Mouse (Mus musculus) megakaryocyte, embryonic 14.5 days (primary cell): ENCODE data around the gene Aknad1. TPM values are rescaled to one million over a fixed set of nuclear protein-coding genes. Genes with fewer than 3 reads are reported as not detected.

ENCODE experiments used
- H3K27me3 ChIP-seq: replicated peaks from 2 replicates; pipeline ENCODE3; 2012; ENCODE audit warnings: inconsistent platforms
- H3K36me3 ChIP-seq: replicated peaks from 2 replicates; pipeline ENCODE3; 2012; ENCODE audit warnings: low read length, inconsistent platforms, mixed read lengths
- H3K4me1 ChIP-seq: 2 replicates; pipeline ENCODE4 v1.6.1; 2012; ENCODE audit warnings: inconsistent platforms
- H3K4me3 ChIP-seq: replicated peaks from 2 replicates; pipeline ENCODE3; 2012; ENCODE audit warnings: moderate library complexity, mild to moderate bottlenecking, inconsistent platforms
- H3K9me3 ChIP-seq: 2 replicates; pipeline ENCODE4 v1.6.1; 2012; ENCODE audit warnings: inconsistent platforms
- FLI1 ChIP-seq: IDR thresholded peaks from 2 replicates; pipeline ENCODE4 v1.6.1; 2012; ENCODE audit warnings: low read length, inconsistent platforms, mixed read lengths
- GATA1 ChIP-seq: IDR thresholded peaks from 3 replicates; pipeline ENCODE4 v1.6.1; 2012; ENCODE audit warnings: mixed read lengths, low read length, inconsistent platforms, borderline replicate concordance
- polyA plus RNA-seq: library from polyadenylated mRNA; stranded (reverse); fragments of >175 nt; gene quantifications from 2 replicates; pipeline ENCODE4 v1.2.3, GENCODE M21; 2012; ENCODE audit warnings: low replicate concordance; ENCODE audit not compliant: insufficient read depth

The Aknad1 gene
- polyA plus RNA-seq, 1 experiment: not detected

DNA sequence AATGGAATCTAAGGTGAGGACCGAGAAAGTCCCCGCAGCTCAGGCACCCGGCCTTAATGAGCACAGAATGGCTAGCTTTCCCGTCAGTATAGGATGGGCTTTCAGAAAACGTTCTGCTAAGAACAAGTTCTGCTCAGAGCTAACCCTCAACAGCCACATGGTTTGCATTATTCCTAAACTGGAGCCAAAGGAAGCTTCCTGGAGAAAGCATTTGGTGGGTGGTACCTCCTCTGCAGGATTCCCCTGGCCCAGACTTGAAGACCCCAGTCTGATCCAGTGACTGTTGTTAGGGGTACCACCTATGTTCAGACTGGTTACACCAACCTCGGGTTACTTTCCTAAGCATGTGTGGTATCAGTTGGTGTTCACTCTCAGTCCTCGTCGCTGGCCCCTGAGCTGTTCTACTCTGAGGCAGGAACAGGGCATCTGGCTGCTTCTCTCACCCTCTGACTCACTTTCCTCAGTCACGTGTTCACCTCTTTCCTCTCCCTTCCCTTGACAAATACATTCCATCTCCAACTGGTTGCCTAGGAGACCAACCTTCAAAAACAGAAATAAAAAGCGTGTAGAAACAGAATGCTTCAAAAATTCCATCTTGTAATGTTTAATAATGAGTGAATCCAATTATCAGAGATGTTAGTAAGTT lies 41.9 kb downstream of the Aknad1 start:
- Histone ChIP-seq H3K27me3 (peaks cover 33% of the 10 kb centered on the region), H3K36me3 (no peaks in the 10 kb centered on the region), H3K4me3 (no peak overlapping the region), H3K9me3 (peaks cover 29% of the 10 kb centered on the region), H3K4me1 (peaks cover 3% of the 10 kb centered on the region; the same call in 1 of the 2 replicates)
- TF ChIP-seq FLI1 (no peak), GATA1 (no peak)

DNA sequence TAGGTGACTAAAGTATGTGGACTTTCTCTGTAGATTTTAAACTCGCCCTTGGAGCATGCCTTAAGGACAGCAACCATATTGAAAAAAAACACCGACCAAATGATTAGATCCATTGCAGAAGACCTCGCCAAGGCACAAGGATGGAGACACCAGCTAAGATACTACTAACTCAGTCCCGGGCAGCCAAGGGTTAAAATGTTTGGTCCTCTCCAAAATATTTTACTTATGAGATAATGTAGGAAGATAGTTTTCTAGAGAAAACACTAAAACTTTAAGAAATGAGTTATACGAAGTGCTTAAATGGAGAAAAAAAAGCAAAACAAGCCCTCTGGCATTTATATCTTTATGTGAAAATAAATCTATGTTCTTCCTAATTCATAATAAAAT lies 42.4 kb downstream of the Aknad1 start:
- TF ChIP-seq FLI1 (no peak), GATA1 (no peak)
- H3K36me3 ChIP-seq: no peaks in the 10 kb centered on the region
- H3K4me1 ChIP-seq: peaks cover 4% of the 10 kb centered on the region; the same call in 1 of the 2 replicates
- peaks cover 31% of the 10 kb centered on the region for H3K27me3 ChIP-seq
- H3K4me3 ChIP-seq: no peak overlapping the region
- peaks cover 29% of the 10 kb centered on the region for H3K9me3 ChIP-seq

DNA sequence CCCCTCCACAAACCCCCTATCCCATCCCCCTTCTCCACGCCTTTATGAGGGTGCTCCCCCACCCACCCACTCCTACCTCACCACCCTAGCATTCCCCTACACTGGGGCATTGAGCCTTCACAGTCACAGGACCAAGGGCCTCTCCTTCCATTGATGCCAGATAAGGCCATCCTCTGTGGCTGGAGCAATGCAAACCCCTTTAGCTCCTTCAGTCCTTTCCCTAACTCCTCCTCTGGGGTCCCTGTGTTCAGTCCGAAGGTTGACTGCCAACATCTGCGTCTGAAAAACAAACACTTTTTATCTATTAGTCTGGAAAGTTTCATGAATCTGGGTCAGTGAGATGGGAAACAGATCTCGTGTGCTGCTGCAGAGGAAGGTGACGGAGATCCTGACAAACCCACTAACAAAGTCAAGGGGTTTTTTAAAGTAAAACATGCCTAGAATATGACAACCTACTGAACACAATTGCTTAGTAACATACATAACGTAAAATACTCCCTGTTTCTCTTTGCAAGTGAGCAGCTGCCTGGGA lies 43.0 kb downstream of the Aknad1 start:
- peaks cover 29% of the 10 kb centered on the region for H3K9me3 ChIP-seq
- H3K27me3 ChIP-seq: peaks cover 31% of the 10 kb centered on the region
- no peak for TF ChIP-seq FLI1
- no peak overlapping the region for H3K4me3 ChIP-seq
- peaks cover 4% of the 10 kb centered on the region; the same call in 1 of the 2 replicates for H3K4me1 ChIP-seq
- no peaks in the 10 kb centered on the region for H3K36me3 ChIP-seq

DNA sequence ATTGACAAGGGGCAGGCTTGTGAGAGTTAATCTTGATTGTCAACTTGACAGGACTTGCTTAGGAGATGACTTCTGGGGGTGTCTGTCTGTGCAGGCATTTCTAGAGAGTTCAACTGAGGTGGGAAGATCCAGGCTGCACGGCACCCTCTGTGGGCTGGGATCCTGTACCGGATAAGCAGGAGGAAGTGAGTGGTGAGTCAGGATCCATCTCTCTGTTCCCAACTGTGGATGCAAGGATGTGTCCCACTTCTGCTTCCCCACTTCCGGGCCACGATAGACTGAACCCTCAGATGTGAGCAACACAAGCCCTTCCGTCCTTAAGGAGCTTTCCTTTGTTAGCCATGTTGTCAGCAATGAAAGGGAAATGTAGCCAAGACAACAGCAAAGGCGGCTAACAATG lies 47.1 kb downstream of the Aknad1 start:
- peaks cover 19% of the 10 kb centered on the region for H3K4me1 ChIP-seq
- peaks cover 29% of the 10 kb centered on the region for H3K9me3 ChIP-seq
- peaks cover 2% of the 10 kb centered on the region for H3K27me3 ChIP-seq
- no peak for TF ChIP-seq GATA1
- TF ChIP-seq FLI1: no peak
- H3K4me3 ChIP-seq: no peak overlapping the region
- H3K36me3 ChIP-seq: peaks cover 22% of the 10 kb centered on the region

DNA sequence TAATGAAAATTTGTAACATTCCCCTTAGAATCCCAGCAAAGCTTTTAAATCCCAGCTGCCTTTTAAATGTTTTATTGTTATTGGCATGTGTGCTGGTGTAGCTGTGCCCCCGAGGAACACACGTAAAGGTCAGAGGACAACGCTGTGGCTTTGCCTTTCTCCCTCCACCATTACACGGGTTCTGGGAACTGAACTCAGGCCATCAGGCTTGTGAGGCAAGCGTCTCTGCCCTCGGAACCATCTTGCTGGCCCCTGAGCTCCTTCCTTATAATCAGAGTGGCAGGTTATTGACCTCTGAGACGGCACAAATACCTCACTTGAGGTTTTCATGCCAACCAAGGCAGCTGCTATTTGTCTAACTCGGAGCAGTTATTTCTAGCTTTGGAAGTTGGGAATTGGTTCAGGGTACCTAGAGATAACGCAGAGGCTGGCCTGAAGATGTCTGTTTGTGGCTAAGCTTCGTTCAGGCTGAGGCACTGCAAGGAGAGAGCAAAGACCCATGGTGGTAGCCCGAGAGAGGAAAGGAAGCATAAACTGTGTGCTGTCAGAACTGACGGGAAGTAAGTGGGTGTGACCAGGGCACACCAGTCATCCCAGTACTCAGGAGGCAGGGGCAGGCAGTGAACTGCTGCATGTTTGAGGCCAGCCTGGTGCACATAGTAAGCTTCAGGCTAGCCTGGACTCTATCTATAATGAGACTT lies 48.4 kb downstream of the Aknad1 start:
- TF ChIP-seq FLI1 (no peak), GATA1 (no peak)
- Histone ChIP-seq H3K27me3 (peaks cover 2% of the 10 kb centered on the region), H3K4me1 (peaks cover 19% of the 10 kb centered on the region), H3K9me3 (peaks cover 29% of the 10 kb centered on the region), H3K36me3 (peaks cover 35% of the 10 kb centered on the region), H3K4me3 (peak overlapping the region; percentile 39)

DNA sequence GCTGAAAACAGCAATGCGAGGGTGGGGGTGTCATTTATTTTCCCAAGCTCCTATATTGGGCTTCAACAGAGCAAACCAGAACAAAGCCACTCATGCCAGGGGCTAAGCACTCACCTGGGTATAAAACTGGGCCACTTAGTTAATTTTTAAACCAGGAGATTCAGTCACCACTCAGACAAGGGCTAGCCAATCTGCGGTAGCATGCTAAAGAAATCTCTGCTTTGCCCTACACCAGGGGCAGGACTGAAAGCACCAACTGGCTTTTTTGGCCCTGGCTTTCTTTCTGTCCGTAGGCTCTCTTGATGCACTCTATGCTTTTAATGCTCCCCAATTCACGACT lies 49.0 kb downstream of the Aknad1 start:
- Histone ChIP-seq H3K4me3 (no peak overlapping the region), H3K27me3 (peaks cover 2% of the 10 kb centered on the region), H3K4me1 (peaks cover 19% of the 10 kb centered on the region), H3K9me3 (peaks cover 27% of the 10 kb centered on the region), H3K36me3 (peaks cover 41% of the 10 kb centered on the region)
- TF ChIP-seq FLI1: no peak
- TF ChIP-seq GATA1: no peak

DNA sequence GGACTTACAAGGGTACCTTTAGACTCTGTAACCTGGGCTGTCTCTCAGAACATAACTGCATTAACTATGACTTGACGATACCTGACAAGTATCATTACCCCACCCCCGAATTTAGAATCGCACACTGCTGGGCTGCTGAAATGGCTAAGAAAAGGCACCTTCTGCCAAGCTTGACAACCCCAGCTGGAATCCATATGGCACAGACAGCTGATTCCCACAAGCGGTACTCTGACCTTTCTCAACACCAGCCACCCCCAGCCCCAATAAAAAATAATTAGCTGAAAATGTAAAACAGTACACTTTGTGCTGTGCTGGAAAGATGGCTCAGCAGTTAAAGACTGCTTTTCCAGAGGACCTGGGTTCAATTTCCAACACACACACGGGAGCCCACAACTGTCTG lies 49.8 kb downstream of the Aknad1 start:
- peaks cover 2% of the 10 kb centered on the region for H3K27me3 ChIP-seq
- no peak for TF ChIP-seq FLI1
- TF ChIP-seq GATA1: no peak
- H3K36me3 ChIP-seq: peaks cover 49% of the 10 kb centered on the region
- H3K9me3 ChIP-seq: peaks cover 18% of the 10 kb centered on the region
- H3K4me1 ChIP-seq: peaks cover 19% of the 10 kb centered on the region
- no peak overlapping the region for H3K4me3 ChIP-seq

DNA sequence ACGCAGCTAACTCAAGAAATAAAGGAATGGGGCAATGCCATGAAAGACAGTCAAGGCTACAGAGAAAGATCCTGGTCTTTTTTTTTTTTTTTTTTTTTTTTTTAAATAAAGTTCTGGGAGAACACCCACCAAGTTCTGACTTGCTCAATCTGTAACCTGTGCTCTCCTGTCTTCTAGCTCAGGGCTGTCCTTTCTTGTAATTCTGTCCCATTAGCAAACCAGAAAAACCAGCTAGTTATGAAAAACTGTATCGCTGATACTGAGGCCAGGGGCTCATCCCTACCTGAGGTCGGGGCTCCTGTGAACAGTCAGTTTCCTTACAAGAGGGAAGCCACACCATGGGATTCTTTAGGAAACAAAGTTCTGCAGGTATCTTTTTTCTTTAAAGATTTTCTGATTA lies 51.0 kb downstream of the Aknad1 start:
- peaks cover 2% of the 10 kb centered on the region for H3K27me3 ChIP-seq
- peaks cover 61% of the 10 kb centered on the region for H3K36me3 ChIP-seq
- H3K4me1 ChIP-seq: peaks cover 19% of the 10 kb centered on the region
- TF ChIP-seq FLI1 (no peak), GATA1 (no peak)
- H3K4me3 ChIP-seq: no peak overlapping the region
- H3K9me3 ChIP-seq: peaks cover 6% of the 10 kb centered on the region

DNA sequence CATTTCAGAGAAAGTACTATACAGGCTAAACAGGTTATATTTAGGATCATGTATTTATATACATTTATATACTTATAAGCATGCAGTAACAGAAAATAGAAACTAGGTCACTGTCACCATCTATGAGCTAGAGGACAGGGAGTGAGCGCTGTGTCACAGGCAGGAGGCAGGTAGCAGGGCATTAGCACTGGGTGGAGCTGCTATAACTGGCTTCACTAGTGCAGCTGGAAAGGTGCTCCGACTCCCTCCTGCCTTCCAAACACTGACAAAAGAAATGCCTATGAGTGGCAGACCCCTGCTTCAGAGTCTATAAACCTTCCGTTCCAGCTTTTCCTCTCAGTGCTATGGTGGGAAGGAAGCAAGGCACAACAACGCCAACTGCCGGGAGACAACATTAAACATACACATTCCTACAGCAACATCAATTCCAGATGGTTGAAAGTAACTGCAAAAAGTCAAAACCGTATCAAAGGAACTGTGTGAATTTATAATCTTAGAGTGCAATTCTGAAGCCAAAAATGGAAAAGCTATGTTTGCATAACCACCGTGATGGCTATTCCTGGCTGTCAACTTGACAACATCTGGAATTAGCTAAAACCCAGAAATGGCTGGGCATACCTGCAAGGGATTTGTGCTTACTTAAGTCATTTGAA lies 51.7 kb downstream of the Aknad1 start:
- TF ChIP-seq GATA1 (no peak), FLI1 (no peak)
- Histone ChIP-seq H3K4me3 (no peak overlapping the region), H3K36me3 (peaks cover 67% of the 10 kb centered on the region)

DNA sequence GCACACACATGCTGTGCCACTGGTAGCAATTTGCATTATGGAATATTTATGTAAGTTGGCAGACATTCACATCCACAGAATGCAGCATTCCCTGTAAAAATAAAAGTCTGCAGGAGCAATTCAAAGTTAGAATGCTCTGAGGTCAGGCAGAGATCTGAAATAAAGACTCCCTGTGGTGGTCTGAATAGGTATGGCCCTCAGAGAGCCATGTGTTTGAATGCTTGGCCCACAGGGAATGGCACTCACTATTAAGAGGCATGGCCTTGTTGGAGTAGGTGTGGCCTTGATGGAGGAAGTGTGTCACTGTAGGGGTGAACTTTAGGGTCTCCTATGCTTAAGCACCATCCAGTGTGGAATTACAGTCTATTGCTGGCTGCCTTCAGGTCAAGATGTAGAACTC lies 53.0 kb downstream of the Aknad1 start:
- no peak for TF ChIP-seq FLI1
- no peak for TF ChIP-seq GATA1
- H3K27me3 ChIP-seq: no peaks in the 10 kb centered on the region
- peaks cover 79% of the 10 kb centered on the region for H3K36me3 ChIP-seq
- H3K4me3 ChIP-seq: no peak overlapping the region
- H3K4me1 ChIP-seq: peaks cover 15% of the 10 kb centered on the region
- H3K9me3 ChIP-seq: no peaks in the 10 kb centered on the region

More for the DNA sequence above, 51.7 kb downstream of the Aknad1 start:
- peaks cover 2% of the 10 kb centered on the region for H3K27me3 ChIP-seq
- H3K9me3 ChIP-seq: no peaks in the 10 kb centered on the region
- peaks cover 19% of the 10 kb centered on the region for H3K4me1 ChIP-seq
